Mouse (Mus musculus) kidney, adult 18-20 months (tissue): Measurements from ENCODE around the gene Gm20878.
"Not testable (repeated sequence)": the region's sequence is repeated elsewhere in the genome, so short reads cannot be mapped to it uniquely, and the experiment has no call there.

Experiments used
- DNase-seq: peaks from one replicate; pipeline ENCODE4 v3.0.0; 2021

Gm20878 gene

DNA sequence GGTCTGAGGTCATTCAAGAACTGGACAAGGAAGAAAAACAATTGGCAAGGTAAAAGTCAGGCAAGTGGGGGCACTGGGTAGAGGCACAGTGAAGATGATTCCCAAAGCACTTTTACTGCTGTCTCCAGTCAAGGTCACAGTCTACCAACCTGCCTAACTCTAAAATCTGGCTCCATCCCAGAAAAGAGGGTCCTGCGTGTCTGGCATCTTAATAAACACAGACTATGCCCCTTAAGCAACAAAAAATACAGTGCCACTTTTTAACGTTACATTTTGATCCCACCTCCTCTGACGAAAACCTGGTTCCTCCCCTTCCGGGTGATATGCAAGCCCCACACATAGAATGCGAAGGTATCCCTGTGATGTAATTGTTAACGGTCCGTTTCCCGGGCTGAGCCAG, at the start of gene Gm20878:
Gm20878 (plus strand) TSS at position 301 of the 400 bp plus-strand sequence.
- DNase-seq, result not testable (repeated sequence)

DNA sequence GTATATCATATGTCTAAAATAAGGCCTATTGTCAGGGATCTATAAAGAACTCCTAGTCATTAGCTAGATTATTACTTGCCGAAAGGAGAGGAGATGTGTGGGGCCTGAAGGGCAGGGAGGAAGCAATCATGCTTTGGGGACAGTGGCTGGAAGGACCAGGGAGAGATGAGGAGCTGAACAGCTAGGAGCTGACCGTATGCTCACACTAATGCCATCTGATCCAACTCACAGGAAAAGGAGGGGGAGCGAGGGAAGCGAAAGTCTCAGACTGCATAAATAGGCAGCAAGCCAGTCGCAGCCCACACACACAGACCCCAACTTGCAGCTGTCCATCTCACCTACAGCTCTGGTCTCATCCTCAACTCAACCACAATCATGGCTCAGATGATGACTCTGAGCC, 38.1 kb upstream of the Gm20878 start, which contains the start of gene Gm21541:
Gm21541 (plus strand) TSS at position 301 of the 400 bp plus-strand sequence.
- DNase-seq, result not testable (repeated sequence)

DNA sequence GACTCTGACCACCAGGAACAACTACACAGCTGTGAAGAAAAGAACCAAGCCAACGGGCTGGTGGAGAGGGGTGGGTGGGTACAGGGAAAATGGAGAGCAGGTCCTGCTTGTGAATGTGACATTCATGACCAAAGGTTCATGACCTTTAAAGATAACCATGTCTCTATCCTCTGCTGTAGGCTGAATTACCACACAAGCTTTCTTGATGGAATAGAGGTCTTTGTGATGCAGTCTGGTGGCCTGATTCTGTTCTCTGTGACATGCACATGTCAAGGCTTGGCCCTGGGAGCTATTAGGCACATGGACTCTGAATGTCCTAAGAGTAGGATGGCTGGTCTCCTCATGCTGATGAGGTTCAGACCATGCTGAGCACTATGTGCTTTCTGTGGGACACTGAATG, 24.4 kb downstream of the Gm20878 start, which contains the start of gene Fam205a4:
Fam205a4 (plus strand) TSS at position 301 of the 400 bp plus-strand sequence.
- not testable (repeated sequence) for DNase-seq
